Mouse (Mus musculus) testis, postnatal 10 days (tissue): Measurements from ENCODE around the gene Ceacam16.

Experiments used
- DNase-seq: peaks from one replicate; pipeline ENCODE4 v3.0.0; 2021; ENCODE audit warnings: low spot score

Ceacam16 gene

DNA sequence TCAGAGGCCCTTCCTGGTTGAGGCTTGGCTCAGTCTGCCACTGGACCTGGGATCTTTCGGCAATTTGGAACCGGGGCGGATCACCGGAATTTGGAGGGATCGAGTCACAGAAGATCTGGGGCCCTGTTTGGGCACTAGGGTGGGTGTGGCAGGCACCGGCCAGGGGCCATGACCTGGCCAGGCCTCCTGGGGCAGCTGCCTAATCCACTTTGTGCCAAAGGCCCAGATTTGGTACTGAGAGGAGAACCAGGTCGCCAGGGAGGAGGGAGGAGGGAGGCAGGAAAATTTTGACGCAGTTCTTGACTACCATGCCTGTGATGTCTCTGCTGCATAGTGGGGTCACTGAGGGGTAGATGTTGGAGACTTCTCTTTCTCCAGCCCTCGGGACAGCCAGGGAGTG is at the start of gene Ceacam16:
Ceacam16 (minus strand) TSS at position 101 of the 400 bp plus-strand sequence.
- no peak for DNase-seq

GRCm38 (mm10) chr7:19910421-19911291 is 49.6 kb upstream of the Ceacam16 start:
- peak; percentile 91 for DNase-seq

DNA sequence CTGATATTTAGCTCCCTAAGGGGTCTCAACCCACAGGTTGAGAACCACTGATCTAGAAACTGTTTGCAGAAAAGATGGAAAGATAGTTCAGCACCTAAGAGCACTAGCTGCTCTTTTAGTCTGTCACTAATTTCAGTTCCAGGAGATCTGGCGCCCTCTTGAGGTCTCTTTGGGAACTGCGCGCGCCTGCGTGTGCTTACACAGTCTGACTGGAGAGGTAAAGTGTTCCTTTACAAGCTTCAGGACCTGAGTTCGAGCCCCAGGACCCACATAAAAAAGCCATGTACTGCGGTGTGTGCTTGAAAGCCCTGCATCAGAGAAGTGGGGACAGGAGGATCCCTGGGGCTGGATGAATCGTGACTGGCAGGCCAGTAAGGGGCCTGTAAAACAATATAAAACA is 28.8 kb upstream of the Ceacam16 start:
- peak; percentile 83 for DNase-seq

DNA sequence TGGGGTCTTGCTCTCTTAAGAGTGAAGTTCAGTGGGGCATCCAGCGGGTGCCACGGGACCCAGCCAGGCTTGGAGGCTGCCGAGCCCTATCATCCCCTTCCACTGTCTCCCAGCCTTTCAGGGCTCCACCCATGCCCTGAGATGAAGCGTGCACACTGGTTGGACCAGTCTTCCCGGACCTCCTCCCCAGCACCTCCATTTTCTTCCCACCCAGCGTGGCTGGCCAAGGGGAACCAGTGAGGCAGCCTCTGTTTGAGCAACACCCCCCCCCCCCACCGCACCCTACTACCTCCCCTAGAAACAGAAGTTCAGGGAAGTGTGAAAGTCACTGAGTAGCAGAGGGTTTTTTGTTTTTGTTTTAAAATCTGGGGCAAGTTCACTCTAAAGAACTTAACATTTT is 26.8 kb upstream of the Ceacam16 start, which contains the start of gene Ceacam19:
Ceacam19 (minus strand) TSS at position 117 of the 400 bp plus-strand sequence.
- no peak for DNase-seq

DNA sequence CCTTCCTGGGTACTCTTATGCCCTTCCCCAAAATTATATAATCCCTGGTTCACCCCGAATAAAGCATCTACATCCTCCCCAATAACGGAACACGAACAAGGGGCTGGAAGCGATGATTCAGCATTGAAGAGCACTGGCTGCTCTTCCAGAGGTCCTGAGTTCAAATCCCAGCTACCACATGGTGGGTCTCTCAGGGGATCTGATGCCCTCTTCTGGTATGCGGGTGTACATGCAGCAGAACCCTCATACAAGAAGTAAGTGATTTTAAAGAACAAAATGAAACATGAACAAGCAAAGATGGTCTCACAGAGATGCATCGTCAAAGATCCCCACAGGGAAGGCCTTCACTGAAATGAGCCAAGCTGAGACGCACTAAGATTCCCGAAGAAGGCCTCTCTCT is 19.7 kb upstream of the Ceacam16 start:
- DNase-seq, result no peak

DNA sequence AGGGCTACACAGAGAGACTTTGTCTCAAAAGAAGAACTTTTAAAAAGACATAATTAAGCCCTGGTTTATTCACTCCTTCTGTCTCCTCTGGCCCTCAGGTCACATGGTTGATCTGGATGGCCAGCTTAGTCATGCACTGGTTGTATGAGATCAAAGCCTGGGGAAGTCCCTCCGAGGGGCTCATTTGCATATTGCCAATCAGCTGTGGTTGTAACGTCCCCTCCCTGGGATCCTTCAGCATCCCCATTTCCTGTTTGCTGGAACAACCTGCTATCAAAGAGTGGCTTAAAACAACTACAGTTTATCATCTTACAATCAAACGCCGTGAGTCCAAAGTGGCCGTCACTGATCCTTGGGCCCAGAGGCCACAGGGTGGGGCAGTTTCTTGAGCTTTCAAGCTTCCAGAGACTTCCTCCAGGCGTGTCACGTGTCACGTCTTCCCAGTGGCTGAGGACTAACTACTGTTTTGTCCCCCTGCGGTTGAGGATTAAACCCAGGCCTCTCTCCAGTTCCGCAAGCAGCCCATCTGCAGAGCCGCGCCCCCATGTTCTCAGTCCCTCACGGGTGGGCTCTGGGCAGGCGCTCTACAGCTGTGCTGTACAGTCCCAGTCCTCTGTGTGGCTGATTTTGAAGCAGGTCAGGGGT is 15.8 kb upstream of the Ceacam16 start:
- no peak for DNase-seq

DNA sequence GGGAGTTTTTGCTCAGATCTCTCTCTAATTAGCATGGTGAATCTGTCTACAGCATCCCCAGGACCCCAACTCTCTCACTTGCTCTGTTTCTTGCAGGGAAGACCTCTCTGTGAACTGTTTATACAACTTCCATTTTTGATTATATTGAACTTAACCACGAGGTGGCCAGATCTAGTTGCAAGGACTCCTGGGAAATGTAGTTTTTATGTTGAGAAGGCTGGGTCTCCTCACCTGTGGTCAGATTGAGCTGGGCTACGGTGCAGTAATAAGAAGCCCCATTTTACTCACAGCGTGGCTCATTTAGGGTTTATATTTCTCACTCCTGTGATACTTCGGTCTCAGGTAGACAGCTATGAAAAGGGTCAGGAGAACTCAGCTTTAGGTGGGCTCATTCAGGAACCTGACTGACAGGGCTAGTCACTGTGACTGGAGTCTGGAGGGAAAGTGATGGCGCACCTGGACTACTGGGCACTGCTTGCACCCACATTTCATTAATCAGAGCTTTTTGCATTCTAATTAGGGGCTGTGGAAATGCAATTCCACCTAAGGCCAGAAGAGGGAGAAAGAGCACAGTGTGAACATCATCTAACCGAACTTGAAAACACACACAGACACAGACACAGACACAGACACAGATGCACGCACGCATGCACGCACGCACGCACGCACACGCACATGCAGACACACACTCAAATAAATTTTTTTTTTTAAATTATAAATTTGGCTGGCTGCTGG is 15.0 kb upstream of the Ceacam16 start:
- DNase-seq, result no peak

GRCm38 (mm10) chr7:19871943-19872601 is 11.0 kb upstream of the Ceacam16 start:
- peak; percentile 78 for DNase-seq

DNA sequence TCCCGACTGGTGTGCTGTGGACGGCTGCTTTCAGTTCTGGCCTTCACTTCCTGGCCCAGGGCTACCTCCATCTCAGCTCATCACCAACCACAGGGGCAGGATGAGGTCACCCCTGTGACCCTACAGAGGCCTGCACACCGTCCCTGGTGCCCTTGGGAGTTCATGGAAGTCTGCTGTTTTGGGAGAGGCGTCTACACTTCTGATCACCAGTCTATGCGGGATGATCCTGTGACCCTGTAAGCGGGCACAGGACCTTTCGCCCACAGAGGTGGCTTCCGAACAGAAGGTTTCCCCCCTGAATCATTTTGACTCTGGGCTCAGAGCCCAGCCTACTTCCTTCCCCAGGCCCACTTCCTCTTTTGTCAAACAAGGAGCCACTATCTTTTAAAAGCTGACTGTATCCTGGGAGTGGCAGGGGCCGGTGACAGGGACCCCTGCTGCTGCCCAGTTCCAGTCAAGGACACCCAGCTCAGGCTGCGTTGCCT is 10.1 kb upstream of the Ceacam16 start:
- DNase-seq, result no peak

DNA sequence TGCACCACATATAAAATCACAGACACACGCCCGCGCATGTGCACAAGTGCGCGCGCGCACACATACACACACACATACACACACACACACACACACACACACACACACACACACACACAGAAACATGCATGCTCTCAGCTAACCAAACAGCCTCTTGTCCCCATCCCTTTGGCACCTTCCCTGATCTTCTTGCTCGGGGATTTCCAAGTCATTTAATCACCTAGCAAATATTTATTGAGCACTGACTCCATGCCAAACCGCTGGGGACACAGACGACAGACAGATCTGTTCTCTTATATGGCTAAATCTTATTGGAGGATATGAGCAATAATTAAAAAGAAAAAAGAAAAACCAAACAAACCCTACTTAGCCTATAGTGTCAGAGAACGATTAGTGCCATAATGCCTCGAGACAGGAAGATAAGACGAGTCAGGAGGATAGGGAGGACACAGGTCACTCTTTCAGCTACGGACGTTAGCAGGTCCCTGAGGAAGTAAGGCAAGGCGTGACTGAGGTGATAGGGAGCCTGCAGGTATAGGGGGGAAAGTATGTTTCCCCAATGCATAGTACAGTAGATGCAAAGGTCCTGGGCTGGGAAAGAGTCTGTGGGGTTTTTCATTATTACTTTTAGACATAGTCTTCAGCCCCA is 6.8 kb upstream of the Ceacam16 start:
- DNase-seq, result peak; percentile 31

DNA sequence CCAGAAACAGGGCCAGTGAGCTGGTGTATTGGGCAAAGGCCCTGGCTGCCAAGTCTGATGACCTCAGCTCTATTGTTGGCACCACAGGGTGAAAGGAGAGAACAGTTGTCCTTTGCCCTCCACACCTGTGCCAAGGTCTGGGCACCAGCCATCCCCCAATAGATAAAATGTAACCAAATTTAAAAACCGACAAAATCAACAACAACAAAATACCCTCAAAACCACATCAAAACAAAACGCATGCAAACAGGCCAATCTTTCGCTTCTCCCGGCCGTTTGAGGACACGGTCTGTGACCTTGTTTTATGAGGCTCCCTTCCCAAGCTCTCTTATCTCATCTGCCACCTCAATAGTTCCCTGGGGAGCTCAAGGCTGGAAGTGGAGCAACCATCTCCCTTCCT is 5.4 kb upstream of the Ceacam16 start:
- peak; percentile 45 for DNase-seq

DNA sequence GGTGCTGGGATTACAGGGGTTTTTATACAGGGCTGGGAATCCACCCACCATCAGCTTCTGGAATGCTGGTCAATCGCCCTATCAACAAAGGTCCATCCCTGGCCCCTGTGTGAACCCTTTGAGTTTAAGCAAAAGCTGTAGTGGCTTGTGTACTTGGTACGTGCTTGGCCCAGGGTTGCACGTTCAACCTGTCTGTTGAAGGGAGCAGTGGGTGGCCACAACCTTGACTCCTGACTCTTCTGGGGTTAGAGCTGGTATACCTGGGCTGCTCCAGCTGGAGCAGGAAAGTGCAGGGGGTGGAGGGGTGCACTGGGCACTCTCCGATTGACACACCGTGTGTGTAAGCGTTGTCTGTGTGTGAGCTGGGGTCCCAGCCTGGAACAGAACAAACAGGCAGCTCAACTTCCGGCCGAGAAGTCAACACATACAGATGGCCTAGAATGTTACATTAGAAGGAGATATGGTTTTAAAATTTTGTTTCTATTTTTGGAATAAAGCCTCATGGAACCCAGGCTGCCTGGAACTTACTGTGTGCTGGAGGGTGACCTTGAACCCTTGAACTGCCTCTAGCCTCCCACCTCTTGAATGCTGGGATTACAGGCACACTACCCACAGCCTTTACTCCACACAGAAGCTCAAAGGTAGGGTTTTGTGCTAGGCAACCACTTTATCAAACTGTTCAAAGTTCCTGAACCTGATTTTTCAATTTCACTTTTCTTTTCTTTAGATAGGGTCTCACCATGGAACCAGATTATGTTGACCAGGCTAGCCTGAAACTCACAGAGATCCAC is 4.3 kb upstream of the Ceacam16 start:
- no peak for DNase-seq

- DNase-seq, result no peak
Observed at GRCm38 (mm10) chr7:19864241-19864640, 3.1 kb upstream of the Ceacam16 start.

DNA sequence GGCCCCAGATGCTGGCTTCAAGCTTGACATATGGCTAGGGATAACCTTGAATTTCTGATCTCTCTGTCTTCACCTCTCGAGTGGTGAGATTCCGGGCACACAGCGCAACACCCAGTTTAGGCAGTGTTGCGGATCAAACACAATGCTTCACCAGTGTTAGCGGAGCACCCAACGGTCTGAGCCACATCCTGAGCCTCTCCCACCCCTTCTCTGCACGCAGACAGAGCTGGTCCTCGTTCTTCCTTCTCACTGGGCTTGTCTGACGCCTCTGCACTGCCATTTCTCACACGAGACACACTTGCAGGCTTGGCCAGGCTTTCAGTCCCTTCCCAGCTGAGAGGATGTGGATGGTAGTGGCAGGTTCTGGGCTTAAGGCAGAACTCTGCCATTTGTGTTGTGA is 1.4 kb downstream of the Ceacam16 start:
- DNase-seq, result no peak

- DNase-seq, result no peak
Observed at GRCm38 (mm10) chr7:19856283-19856682, 4.8 kb downstream of the Ceacam16 start.

DNA sequence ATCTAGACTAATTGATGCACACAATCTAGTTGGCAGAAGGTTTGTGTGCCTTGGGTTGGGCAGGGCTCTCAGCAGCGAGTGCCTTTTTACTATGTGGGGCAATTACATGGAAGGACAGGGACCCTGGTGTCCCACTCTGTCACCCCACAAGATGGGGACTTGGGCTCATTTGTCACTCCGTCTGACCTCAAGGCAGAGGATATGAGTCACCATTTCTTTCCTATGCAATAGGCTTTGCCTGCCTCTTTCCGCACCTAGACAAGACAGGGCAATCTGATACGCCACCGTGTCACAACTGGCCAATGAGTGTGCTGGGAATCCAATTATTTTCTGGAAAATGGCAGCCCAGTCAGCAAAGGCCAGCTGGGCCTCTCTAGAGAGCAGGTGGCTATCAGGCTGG is 5.4 kb downstream of the Ceacam16 start:
- no peak for DNase-seq

DNA sequence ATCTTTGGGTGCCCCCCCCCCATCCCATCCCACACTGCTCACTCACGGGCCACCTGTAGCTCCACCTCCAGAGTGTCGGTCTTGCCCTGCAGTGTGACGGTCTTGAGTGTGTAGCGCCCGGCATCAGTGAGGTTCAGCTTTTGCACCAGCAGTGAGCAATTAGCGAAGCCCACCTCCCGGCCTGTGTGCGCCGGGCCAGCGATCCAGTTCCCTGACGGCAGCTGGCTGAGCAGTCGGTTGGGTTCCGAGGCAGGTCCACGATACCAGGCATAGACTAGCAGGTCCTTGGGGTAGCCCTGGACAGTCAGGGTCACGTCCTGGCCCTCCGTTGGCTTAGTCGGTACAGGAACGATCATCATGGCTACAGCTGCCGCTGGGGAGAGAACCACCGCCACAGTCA is 7.6 kb downstream of the Ceacam16 start:
- no peak for DNase-seq

GRCm38 (mm10) chr7:19851858-19852570 is 9.1 kb downstream of the Ceacam16 start, which contains the start of gene Gm19345:
Gm19345 (plus strand) TSS chr7:19852003.
- no peak for DNase-seq

DNA sequence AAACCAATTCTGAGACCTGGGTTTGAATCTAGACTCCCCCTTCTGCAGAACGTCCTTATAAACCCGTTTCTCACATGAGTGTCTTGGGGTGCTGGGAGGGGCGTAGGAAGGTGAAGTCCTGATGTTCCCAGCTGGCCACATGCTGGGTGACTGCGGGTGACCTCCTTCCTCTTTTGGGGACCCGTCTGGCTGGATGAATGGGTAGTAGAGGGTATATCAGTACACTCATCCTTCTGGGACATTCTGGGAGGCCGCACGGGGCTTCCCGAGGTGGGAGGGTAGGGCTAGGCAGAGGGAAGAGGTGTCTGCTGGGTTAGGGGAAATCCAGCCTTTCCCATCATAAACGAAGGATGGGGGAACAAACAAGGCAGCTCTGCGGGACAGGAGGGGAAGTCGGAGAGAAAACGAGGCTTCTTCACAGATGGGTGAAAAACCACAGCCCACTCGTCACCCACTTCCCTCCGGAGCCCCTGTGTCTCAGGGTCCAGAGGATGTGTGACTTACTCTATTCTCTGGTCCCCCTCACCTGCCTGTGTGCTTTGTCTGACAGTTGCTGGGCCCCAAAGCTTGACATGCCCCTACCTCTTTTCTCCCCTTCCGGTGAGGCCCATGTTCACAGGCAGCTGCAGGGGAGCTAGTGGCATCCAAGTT is 16.5 kb downstream of the Ceacam16 start:
- no peak for DNase-seq
